Mouse (Mus musculus): ENCODE results near the gene Arhgap25.
"Not testable (repeated sequence)": the region's sequence is repeated elsewhere in the genome, so short reads cannot be mapped to it uniquely, and the experiment has no call there.

DNA sequence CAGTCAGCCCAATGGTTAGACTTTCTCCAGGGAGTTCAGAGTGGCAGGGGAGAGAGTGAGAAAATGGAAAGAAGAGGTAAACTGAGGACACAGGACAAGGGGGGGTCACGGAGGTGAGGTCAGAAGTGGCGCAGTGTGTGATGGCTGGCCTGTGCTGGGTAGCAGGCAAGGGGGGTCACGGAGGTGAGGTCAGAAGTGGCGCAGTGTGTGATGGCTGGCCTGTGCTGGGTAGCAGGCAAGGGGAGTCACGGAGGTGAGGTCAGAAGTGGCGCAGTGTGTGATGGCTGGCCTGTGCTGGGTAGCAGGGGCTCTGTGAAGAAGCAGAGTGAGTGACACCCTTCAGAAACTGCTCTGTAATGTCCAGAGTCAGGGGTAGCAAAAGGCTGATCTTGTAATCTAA is 11.4 kb downstream of the Arhgap25 start:
- TF ChIP-seq CTCF (IDR thresholded peaks at IDR 0.05; ENCODE audit: low read depth, low read length); TAL1 (conservative IDR thresholded peaks at IDR 0.05; ENCODE audit: low read depth, low read length); POLR2AphosphoS5 (IDR thresholded peaks at IDR 0.05; ENCODE audit: insufficient replicate concordance, low read depth, low read length); GATA1 (IDR thresholded peaks at IDR 0.05; ENCODE audit: borderline replicate concordance, low read length): not testable (repeated sequence)
